Mouse (Mus musculus) lung, embryonic 14.5 days (tissue): ENCODE results near the gene Cflar. TPM values are rescaled to one million over a fixed set of nuclear protein-coding genes. Genes with fewer than 3 reads are reported as not detected.
"Not testable (repeated sequence)": the region's sequence is repeated elsewhere in the genome, so short reads cannot be mapped to it uniquely, and the experiment has no call there.

Experiments
- ATAC-seq: fragments of 200-750 bp; cut with Nextera tagmentation; 2 replicates; pipeline ENCODE4 v1.8.0; 2017; ENCODE audit warnings: mild to moderate bottlenecking, moderate TSS enrichment, moderate library complexity; ENCODE audit not compliant: insufficient read depth
- DNase-seq: peaks from one replicate; pipeline ENCODE4 v3.0.0-alpha.2; 2015
- H3K27ac ChIP-seq: fragments of 300-500 bp; sonication (generic); 2 replicates; pipeline ENCODE4 v1.5.1; 2014; ENCODE audit warnings: low read depth, mild to moderate bottlenecking, moderate library complexity
- H3K27me3 ChIP-seq: fragments of 300-500 bp; sonication (generic); 2 replicates; pipeline ENCODE4 v1.6.1; 2014; ENCODE audit warnings: low read length, control low read depth; ENCODE audit not compliant: insufficient read depth
- H3K36me3 ChIP-seq: fragments of 300-500 bp; sonication (generic); 2 replicates; pipeline ENCODE4 v1.6.1; 2014; ENCODE audit warnings: control low read depth; ENCODE audit not compliant: insufficient read depth
- H3K4me1 ChIP-seq: fragments of 300-500 bp; sonication (generic); 2 replicates; pipeline ENCODE4 v1.6.1; 2014; ENCODE audit warnings: antibody characterized with exemption, control low read depth; ENCODE audit not compliant: insufficient read depth
- H3K4me2 ChIP-seq: fragments of 300-500 bp; sonication (generic); 2 replicates; pipeline ENCODE4 v1.6.1; 2014; ENCODE audit warnings: mild to moderate bottlenecking
- H3K4me3 ChIP-seq: fragments of 300-500 bp; sonication (generic); 2 replicates; pipeline ENCODE4 v1.5.1; 2014; ENCODE audit warnings: low read depth, low read length
- H3K9ac ChIP-seq: fragments of 300-500 bp; sonication (generic); 2 replicates; pipeline ENCODE4 v1.6.1; 2014
- H3K9me3 ChIP-seq: fragments of 300-500 bp; sonication (generic); 2 replicates; pipeline ENCODE4 v1.6.1; 2016; ENCODE audit warnings: low read depth, low read length, control low read depth
- CTCF ChIP-seq: IDR thresholded peaks from 2 replicates; pipeline ENCODE4 v1.5.1; 2016; ENCODE audit warnings: antibody characterized with exemption, low read depth
- WGBS: fragments of 180-500 bp; shearing (Covaris S2); extraction: QIAGEN DNeasy Blood & Tissue Kit; methylation state at CpG from one replicate; pipeline ENCODE4 v1.1.7; 2014; 5-methylcytosine and 5-hydroxymethylcytosine counted together
- polyA plus RNA-seq: library from polyadenylated mRNA; unstranded; fragments of >200 nt; fragmentation: Nextera tagmentation; extraction: Ambion mirVana; gene quantifications from 2 replicates; pipeline ENCODE4 v1.2.1, GENCODE M21; 2014

The Cflar gene
- polyA plus RNA-seq, 1 experiment from 2014 or later = 35.9 TPM

DNA sequence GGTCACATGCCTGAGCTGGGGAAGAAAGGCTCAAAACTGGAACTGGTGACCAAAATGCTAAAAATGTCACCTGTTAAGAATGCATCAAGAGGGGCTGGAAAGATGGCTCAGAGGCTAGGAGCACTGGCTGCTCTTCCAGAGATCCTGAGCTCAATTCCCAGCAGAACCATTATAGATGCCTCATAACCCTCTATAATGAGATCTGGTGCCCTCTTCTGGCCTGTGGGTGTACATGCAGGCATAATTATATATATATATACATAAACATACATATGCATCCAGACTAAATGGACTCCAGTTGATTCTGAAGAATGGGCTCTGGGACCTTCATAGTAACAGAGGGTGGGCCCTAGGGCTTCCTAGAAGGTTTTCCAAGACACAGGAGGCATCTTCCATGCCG is 33.7 kb upstream of the Cflar start:
- DNase-seq = peak; percentile 69
- H3K9ac ChIP-seq = no peak overlapping the region
- H3K9me3 ChIP-seq = no peaks in the 10 kb centered on the region
- no peaks in the 10 kb centered on the region for H3K27me3 ChIP-seq
- H3K27ac ChIP-seq = no peak overlapping the region
- no peak overlapping the region for H3K4me2 ChIP-seq
- peak; percentile 65 for TF ChIP-seq CTCF
- H3K4me1 ChIP-seq = no peaks in the 10 kb centered on the region
- 90% methylated on average over 1 of the region's 1 CpGs for WGBS
- no peaks in the 10 kb centered on the region for H3K36me3 ChIP-seq
- no peak overlapping the region for H3K4me3 ChIP-seq
- no peak for ATAC-seq

DNA sequence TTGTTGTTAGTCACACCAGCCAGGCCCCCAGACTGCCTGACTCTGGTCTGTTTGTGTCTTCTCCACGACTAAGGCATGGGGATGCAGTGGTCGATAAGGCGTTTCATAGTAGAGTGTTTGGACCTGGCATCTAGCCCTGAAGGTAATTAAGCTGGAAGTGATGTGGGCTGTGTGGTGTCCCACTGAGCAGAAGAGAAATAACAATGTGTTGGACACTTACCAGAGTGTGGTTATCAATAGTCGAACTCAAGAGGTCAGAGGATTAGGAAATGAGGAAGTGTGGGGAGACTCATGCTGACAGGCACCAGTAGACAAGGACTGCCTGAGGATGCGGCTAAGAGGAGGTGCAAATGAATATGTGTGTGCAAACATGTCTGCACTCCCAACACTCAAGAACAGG is 32.9 kb upstream of the Cflar start:
- ATAC-seq, DNase-seq: not testable (repeated sequence)
- WGBS = 35% methylated on average over 5 of the region's 5 CpGs

DNA sequence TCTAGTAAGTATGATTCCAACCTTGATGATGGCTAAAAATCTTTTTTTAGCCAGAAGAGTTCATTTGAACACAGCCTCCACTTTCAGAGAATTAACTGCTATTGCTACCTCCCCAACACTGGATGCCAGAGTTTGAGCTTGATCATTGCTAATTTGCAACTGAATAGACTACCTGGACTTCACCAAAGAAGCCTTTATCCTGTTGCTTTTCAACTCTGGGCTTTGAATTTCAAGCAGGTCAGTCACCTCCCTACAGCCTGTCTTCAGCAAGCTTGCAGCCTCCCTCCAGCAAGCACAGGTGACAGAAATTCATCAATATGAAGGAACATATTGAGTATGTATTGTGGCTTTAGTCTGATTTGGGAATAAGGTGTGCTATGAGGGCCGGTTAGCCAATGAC is 21.9 kb upstream of the Cflar start:
- TF ChIP-seq CTCF = no peak
- no peaks in the 10 kb centered on the region for H3K9me3 ChIP-seq
- WGBS = 91% methylated on average over 1 of the region's 1 CpGs
- no peak overlapping the region for H3K4me2 ChIP-seq
- H3K27me3 ChIP-seq = no peaks in the 10 kb centered on the region
- no peak for ATAC-seq
- DNase-seq = no peak
- no peaks in the 10 kb centered on the region for H3K36me3 ChIP-seq
- no peak overlapping the region for H3K27ac ChIP-seq
- no peaks in the 10 kb centered on the region for H3K4me1 ChIP-seq
- H3K9ac ChIP-seq = no peak overlapping the region
- H3K4me3 ChIP-seq = no peak overlapping the region

More for the DNA sequence above, 32.9 kb upstream of the Cflar start:
- H3K27ac ChIP-seq, H3K36me3 ChIP-seq, H3K9ac ChIP-seq, H3K27me3 ChIP-seq, H3K4me1 ChIP-seq, H3K4me3 ChIP-seq, H3K4me2 ChIP-seq, H3K9me3 ChIP-seq: not testable (repeated sequence)

DNA sequence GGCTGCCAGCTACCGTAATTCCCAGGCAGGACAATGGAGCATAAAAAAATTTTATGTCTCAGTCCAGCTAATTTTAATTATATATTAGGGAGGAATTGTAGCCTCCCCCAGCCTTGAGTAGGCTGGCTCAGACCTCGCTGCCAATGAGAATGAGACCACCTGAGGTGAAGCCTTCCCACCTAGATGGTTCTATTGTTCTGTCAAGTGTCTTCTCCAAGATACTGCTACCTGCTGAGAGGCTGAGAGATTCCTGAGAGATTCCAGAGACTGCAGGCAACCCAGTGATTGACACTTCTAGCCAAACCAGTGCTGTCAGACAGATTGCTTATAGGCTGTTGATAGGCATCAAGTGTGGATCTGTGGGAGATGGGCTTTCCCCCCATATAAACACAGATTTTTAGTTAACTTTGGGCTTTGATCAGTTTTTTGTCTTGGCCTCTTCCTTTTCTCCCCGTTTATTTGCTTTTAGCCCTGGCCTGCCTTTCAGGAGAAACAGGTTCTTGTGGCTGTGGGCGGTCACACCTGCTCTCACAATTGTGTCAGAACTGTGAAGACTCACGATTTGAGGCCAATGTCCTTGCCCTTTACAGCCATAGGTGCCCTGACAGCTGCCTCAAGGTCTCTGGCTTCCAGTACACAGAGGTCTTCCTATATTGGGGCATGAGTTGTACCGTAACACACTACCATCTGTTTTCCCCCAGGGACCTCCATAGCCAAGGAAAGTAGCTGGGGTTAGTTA is 21.1 kb upstream of the Cflar start:
- no peak for TF ChIP-seq CTCF
- ATAC-seq = no peak
- H3K4me3 ChIP-seq = no peak overlapping the region
- no peaks in the 10 kb centered on the region for H3K9me3 ChIP-seq
- H3K27me3 ChIP-seq = no peaks in the 10 kb centered on the region
- no peaks in the 10 kb centered on the region for H3K36me3 ChIP-seq
- no peak for DNase-seq
- no peak overlapping the region for H3K27ac ChIP-seq
- no peaks in the 10 kb centered on the region for H3K4me1 ChIP-seq
- H3K4me2 ChIP-seq = no peak overlapping the region
- WGBS = 63% methylated on average over 6 of the region's 6 CpGs
- no peak overlapping the region for H3K9ac ChIP-seq

DNA sequence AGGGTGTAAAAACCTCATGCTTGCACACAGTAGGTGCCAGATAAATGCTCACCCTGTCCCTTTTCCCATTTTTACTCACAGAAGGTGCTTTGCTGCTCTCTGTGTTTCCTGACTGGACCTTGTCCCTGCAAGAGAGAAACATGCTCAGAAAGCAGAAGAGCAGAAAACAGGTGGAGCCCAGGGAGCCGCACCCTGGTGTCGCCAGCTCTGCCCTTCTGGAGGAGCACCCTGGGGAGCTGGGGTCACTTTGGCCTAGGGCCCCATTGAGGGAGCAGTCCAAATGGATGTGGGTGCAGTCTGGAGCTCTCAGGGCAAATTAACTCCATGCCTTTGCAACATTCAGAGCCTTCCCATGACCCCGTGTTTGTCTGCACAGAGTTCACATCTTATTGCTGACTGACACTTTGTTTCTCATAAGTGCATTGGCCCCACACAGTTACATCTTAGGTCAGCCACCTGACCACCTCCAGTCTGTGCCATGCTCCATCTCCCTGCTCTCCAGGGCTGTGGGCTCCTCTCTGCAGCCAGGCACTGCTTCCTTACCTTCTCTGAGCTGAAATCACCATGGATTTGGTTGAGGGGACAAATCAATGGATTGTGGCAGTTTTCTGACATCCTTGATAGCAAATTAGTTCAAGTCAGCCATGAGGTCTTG is 20.3 kb upstream of the Cflar start:
- DNase-seq, H3K27ac ChIP-seq, H3K4me1 ChIP-seq, H3K4me2 ChIP-seq, H3K9me3 ChIP-seq, ATAC-seq, H3K27me3 ChIP-seq, H3K36me3 ChIP-seq, H3K9ac ChIP-seq, H3K4me3 ChIP-seq: not testable (repeated sequence)
- 63% methylated on average over 2 of the region's 3 CpGs for WGBS

DNA sequence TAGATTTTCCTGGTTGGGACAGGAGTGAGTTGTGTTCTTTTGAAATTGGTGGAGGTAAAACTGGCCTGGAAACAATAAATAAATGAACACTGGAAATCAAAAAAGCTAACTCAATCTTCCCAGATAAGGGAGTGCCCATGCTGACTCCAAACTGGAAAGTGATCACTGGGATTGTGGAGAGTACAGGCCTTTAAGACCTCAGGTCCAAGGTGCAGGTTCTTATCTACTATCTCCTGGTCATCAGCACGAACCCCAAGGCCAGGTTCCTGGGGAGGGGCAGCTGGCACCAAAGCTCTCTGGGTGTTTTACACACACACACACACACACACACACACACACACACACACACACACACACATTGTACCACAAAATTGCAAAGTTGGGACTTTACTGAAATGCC is 19.6 kb upstream of the Cflar start:
- ATAC-seq = not testable (repeated sequence)
- WGBS = 56% methylated on average over 1 of the region's 1 CpGs

DNA sequence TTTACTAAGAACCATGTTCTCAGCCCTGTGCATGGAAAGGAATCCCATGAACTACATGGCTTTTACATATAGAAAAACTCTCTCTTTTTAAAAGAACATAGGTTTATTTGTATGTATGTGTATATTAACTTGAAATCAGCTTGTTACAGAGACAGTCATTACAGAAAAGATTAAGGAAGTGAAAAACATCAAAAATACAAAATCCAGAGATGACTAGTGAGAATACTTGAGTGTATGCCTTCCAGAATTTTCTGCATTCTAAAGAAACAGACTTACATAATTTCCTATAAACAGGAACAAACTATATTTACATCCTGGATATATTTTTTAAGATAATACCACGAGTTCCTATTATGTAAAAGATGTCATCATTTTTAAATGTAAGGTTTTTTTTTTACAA is 17.6 kb upstream of the Cflar start:
- Histone ChIP-seq H3K36me3 (no peaks in the 10 kb centered on the region), H3K27ac (no peak overlapping the region), H3K4me2 (no peak overlapping the region), H3K4me3 (no peak overlapping the region), H3K27me3 (no peaks in the 10 kb centered on the region), H3K4me1 (no peaks in the 10 kb centered on the region), H3K9me3 (no peaks in the 10 kb centered on the region), H3K9ac (no peak overlapping the region)
- no peak for TF ChIP-seq CTCF
- WGBS = 59% methylated on average over 1 of the region's 1 CpGs
- ATAC-seq (no peak), DNase-seq (no peak)

More for the DNA sequence above, 19.6 kb upstream of the Cflar start:
- not testable (repeated sequence) for DNase-seq, H3K4me1 ChIP-seq, H3K4me3 ChIP-seq, H3K4me2 ChIP-seq, H3K9ac ChIP-seq, H3K9me3 ChIP-seq, H3K27me3 ChIP-seq, H3K36me3 ChIP-seq, H3K27ac ChIP-seq

DNA sequence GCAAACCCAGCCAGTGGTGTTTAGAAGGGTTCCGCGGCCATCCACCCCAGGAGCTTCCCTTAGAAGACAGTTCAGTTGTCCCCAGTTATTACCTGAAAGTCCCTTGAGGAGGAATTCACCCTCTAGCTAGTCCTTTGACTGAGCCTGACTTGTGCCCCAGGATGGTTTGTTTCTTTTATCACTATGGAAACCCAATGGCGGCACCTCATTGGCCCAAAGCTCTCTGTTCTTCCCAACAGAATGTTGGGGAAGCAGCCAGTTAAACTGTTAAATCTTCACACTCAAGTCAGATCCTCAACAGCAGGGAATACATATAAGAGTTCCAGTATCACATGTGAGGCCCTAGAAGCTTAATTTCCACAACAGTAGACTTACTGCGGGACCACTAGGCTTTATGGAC is 15.5 kb upstream of the Cflar start, which contains the start of gene Als2cr12:
Gene Als2cr12, minus strand, starts transcription at position 180 of the 400 bp plus-strand sequence.
- not testable (repeated sequence) for H3K4me3 ChIP-seq, H3K4me1 ChIP-seq, H3K9me3 ChIP-seq, DNase-seq, H3K9ac ChIP-seq, H3K27ac ChIP-seq, H3K36me3 ChIP-seq, H3K27me3 ChIP-seq, ATAC-seq, H3K4me2 ChIP-seq
- WGBS = 81% methylated on average over 4 of the region's 4 CpGs
